Mouse (Mus musculus) olfactory bulb, adult 2 months (tissue): ENCODE results near the gene Oaf.

Experiments used
- CTCF ChIP-seq: fragments of 200-500 bp; IDR thresholded peaks from 2 replicates; pipeline ENCODE4 v1.5.1; 2012; ENCODE audit warnings: low read depth, mild to moderate bottlenecking, low read length, moderate library complexity; ENCODE audit not compliant: insufficient read depth
- POLR2A ChIP-seq: fragments of 200-500 bp; IDR thresholded peaks from 2 replicates; pipeline ENCODE4 v1.6.1; 2012; ENCODE audit warnings: mild to moderate bottlenecking, low read depth, low read length, moderate library complexity; ENCODE audit not compliant: insufficient read depth

GRCm38 (mm10) chr9:43241291-43241690, 1.6 kb upstream of the Oaf start:
- TF ChIP-seq CTCF, result no peak
- no peak for TF ChIP-seq POLR2A
